Mouse (Mus musculus): ENCODE measurements around the gene P2rx4. TPM values are rescaled to one million over a fixed set of nuclear protein-coding genes. Genes with fewer than 3 reads are reported as not detected.
"Not testable (repeated sequence)": the region's sequence is repeated elsewhere in the genome, so short reads cannot be mapped to it uniquely, and the experiment has no call there.

The P2rx4 gene
- total RNA-seq (2014; rRNA removed): 13.2 and 13.6 TPM in 2 replicates
- polyA plus RNA-seq (2015; fragmentation: Nextera tagmentation; extraction: Ambion mirVana): 10.0 and 11.2 TPM in 2 replicates

GRCm38 (mm10) chr5:122707276-122708181 is at the start of gene P2rx4:
Gene P2rx4 (plus strand): TSS chr5:122707544.
- Histone ChIP-seq H3K4me1 (ENCODE audit: insufficient read depth) (0 out of 2 replicates have a peak, but pooled peaks cover 7% of the 10 kb centered on the region), H3K27ac (ENCODE audit: low read depth, low read length) (peak within 1 kb of the TSS; percentile 92), H3K4me2 (ENCODE audit: low read depth) (peak within 1 kb of the TSS; percentile 71), H3K9me3 (ENCODE audit: low read length) (no peaks in the 10 kb centered on the region), H3K4me3 (ENCODE audit: low read depth, low read length) (peak within 1 kb of the TSS; percentile 71), H3K9ac (peak within 1 kb of the TSS; percentile 85), H3K27me3 (ENCODE audit: insufficient read depth, low read length) (no peaks in the 10 kb centered on the region), H3K36me3 (ENCODE audit: insufficient read depth) (no peaks in the 10 kb centered on the region)
- TF ChIP-seq CTCF (IDR thresholded peaks at IDR 0.05; ENCODE audit: low read depth): peak; percentile 43
- DNase-seq (peak; percentile 93), ATAC-seq (peak; percentile 97)
- WGBS: under 1% methylated on average over 65 of the region's 66 CpGs

GRCm38 (mm10) chr5:122662501-122662900 is 44.8 kb upstream of the P2rx4 start:
- H3K9me3 ChIP-seq (ENCODE audit: low read length): no peaks in the 10 kb centered on the region
- H3K4me3 ChIP-seq (ENCODE audit: low read depth, low read length): no peak overlapping the region
- H3K36me3 ChIP-seq (ENCODE audit: insufficient read depth): no peaks in the 10 kb centered on the region
- H3K9ac ChIP-seq: no peak overlapping the region
- H3K27me3 ChIP-seq (ENCODE audit: insufficient read depth, low read length): no peaks in the 10 kb centered on the region
- 93% methylated on average over 6 of the region's 6 CpGs for WGBS
- ATAC-seq (no peak), DNase-seq (no peak)
- TF ChIP-seq CTCF (IDR thresholded peaks at IDR 0.05; ENCODE audit: low read depth): no peak
- no peak overlapping the region for H3K4me2 ChIP-seq (ENCODE audit: low read depth)
- no peaks in the 10 kb centered on the region for H3K4me1 ChIP-seq (ENCODE audit: insufficient read depth)
- H3K27ac ChIP-seq (ENCODE audit: low read depth, low read length): no peak overlapping the region

DNA sequence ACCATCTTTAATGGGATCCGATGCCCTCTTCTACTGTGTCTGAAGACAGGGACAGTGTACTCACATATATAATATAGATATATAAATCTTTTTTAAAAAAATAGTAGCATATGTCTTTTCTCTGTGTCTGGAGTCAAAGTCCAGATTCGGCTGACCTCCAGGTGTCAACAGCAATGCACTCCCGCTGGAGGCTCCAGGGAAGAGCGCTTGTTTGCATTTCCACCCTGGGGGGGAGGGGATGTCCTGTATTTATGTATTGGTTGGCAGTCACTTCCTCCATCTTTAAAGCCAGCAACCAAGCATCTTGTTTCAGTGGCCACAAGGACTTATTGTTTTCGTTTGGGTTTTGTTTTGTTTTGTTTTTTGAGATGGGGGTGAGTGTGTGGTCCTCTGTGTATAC is 42.3 kb upstream of the P2rx4 start:
- Histone ChIP-seq H3K27ac (ENCODE audit: low read depth, low read length) (no peak overlapping the region), H3K9me3 (ENCODE audit: low read length) (no peaks in the 10 kb centered on the region), H3K4me3 (ENCODE audit: low read depth, low read length) (no peak overlapping the region), H3K36me3 (ENCODE audit: insufficient read depth) (no peaks in the 10 kb centered on the region), H3K9ac (no peak overlapping the region), H3K4me1 (ENCODE audit: insufficient read depth) (no peaks in the 10 kb centered on the region), H3K27me3 (ENCODE audit: insufficient read depth, low read length) (no peaks in the 10 kb centered on the region), H3K4me2 (ENCODE audit: low read depth) (no peak overlapping the region)
- DNase-seq: no peak
- 75% methylated on average over 5 of the region's 5 CpGs for WGBS
- TF ChIP-seq CTCF (IDR thresholded peaks at IDR 0.05; ENCODE audit: low read depth): no peak
- no peak for ATAC-seq

- H3K9ac ChIP-seq: no peak overlapping the region
- DNase-seq: no peak
- no peak overlapping the region for H3K4me2 ChIP-seq (ENCODE audit: low read depth)
- H3K4me1 ChIP-seq (ENCODE audit: insufficient read depth): no peaks in the 10 kb centered on the region
- no peak for TF ChIP-seq CTCF (IDR thresholded peaks at IDR 0.05; ENCODE audit: low read depth)
- no peak overlapping the region for H3K4me3 ChIP-seq (ENCODE audit: low read depth, low read length)
- H3K36me3 ChIP-seq (ENCODE audit: insufficient read depth): no peaks in the 10 kb centered on the region
- no peak overlapping the region for H3K27ac ChIP-seq (ENCODE audit: low read depth, low read length)
- 85% methylated on average over 15 of the region's 15 CpGs for WGBS
- no peaks in the 10 kb centered on the region for H3K9me3 ChIP-seq (ENCODE audit: low read length)
- ATAC-seq: no peak
- no peaks in the 10 kb centered on the region for H3K27me3 ChIP-seq (ENCODE audit: insufficient read depth, low read length)
Measured at GRCm38 (mm10) chr5:122668981-122669897, 38.1 kb upstream of the P2rx4 start.

- H3K27me3 ChIP-seq (ENCODE audit: insufficient read depth, low read length); ATAC-seq: not testable (repeated sequence)
- WGBS: 74% methylated on average over 7 of the region's 7 CpGs
Measured at GRCm38 (mm10) chr5:122671641-122672040, 35.7 kb upstream of the P2rx4 start.

GRCm38 (mm10) chr5:122672298-122672697 is 35.0 kb upstream of the P2rx4 start:
- no peak overlapping the region for H3K27ac ChIP-seq (ENCODE audit: low read depth, low read length)
- no peak overlapping the region for H3K4me3 ChIP-seq (ENCODE audit: low read depth, low read length)
- ATAC-seq: no peak
- no peak overlapping the region for H3K4me2 ChIP-seq (ENCODE audit: low read depth)
- H3K9ac ChIP-seq: no peak overlapping the region
- H3K27me3 ChIP-seq (ENCODE audit: insufficient read depth, low read length): no peaks in the 10 kb centered on the region
- H3K36me3 ChIP-seq (ENCODE audit: insufficient read depth): no peaks in the 10 kb centered on the region
- no peaks in the 10 kb centered on the region for H3K9me3 ChIP-seq (ENCODE audit: low read length)
- DNase-seq: no peak
- TF ChIP-seq CTCF (IDR thresholded peaks at IDR 0.05; ENCODE audit: low read depth): no peak
- no peaks in the 10 kb centered on the region for H3K4me1 ChIP-seq (ENCODE audit: insufficient read depth)
- 87% methylated on average over 5 of the region's 5 CpGs for WGBS

More at GRCm38 (mm10) chr5:122671641-122672040, 35.7 kb upstream of the P2rx4 start:
- H3K9me3 ChIP-seq (ENCODE audit: low read length); H3K4me2 ChIP-seq (ENCODE audit: low read depth); DNase-seq; H3K4me1 ChIP-seq (ENCODE audit: insufficient read depth); H3K36me3 ChIP-seq (ENCODE audit: insufficient read depth); H3K4me3 ChIP-seq (ENCODE audit: low read depth, low read length); H3K9ac ChIP-seq; H3K27ac ChIP-seq (ENCODE audit: low read depth, low read length): not testable (repeated sequence)
